Mouse (Mus musculus) liver, embryonic 14.5 days (tissue): ENCODE measurements around the gene G430095P16Rik. TPM values are rescaled to one million over a fixed set of nuclear protein-coding genes. Genes with fewer than 3 reads are reported as not detected.

Experiments
- ATAC-seq: fragments of 200-750 bp; cut with Nextera tagmentation; 2 replicates; pipeline ENCODE4 v1.8.0; 2017; ENCODE audit warnings: moderate number of reproducible peaks, mild to moderate bottlenecking, moderate library complexity; ENCODE audit not compliant: insufficient read depth
- DNase-seq, 3 experiments: peaks; one replicate each; pipeline ENCODE4 v3.0.0-alpha.2; 2012 to 2013; ENCODE audit warnings: low read depth in 3 of 3, low spot score in 3 of 3
- H3K27ac ChIP-seq: fragments of 300-500 bp; sonication (generic); 2 replicates; pipeline ENCODE4 v1.5.1; 2014; ENCODE audit warnings: moderate library complexity, mild to moderate bottlenecking, control low read depth, inconsistent platforms
- H3K27me3 ChIP-seq: fragments of 300-500 bp; sonication (generic); 2 replicates; pipeline ENCODE4 v1.6.1; 2014; ENCODE audit warnings: mild to moderate bottlenecking, low read length, moderate library complexity; ENCODE audit not compliant: control insufficient read depth, insufficient read depth
- H3K36me3 ChIP-seq: fragments of 300-500 bp; sonication (generic); replicated peaks from 2 replicates; pipeline ENCODE4 v1.6.1; 2014; ENCODE audit warnings: low read depth; ENCODE audit not compliant: control insufficient read depth, insufficient read depth
- H3K4me1 ChIP-seq, 2 experiments: fragments of 200-500 bp in 1 of 2; fragments of 300-500 bp in 1 of 2; sonication (generic) in 1 of 2; replicated peaks; 2 replicates each; pipeline ENCODE4 v1.6.1; 2012 to 2014; ENCODE audit warnings: antibody characterized with exemption in 1 of 2, inconsistent platforms in 1 of 2, low read length in 1 of 2; ENCODE audit not compliant: control insufficient read depth in 2 of 2, insufficient read depth in 2 of 2
- H3K4me2 ChIP-seq: fragments of 300-500 bp; sonication (generic); 2 replicates; pipeline ENCODE4 v1.6.1; 2014; ENCODE audit warnings: low read depth, mild to moderate bottlenecking, control low read depth, moderate library complexity
- H3K4me3 ChIP-seq, 2 experiments: fragments of 200-500 bp in 1 of 2; fragments of 300-500 bp in 1 of 2; sonication (generic) in 1 of 2; 2 replicates each; pipeline ENCODE4 v1.5.1; 2012 to 2014; ENCODE audit warnings: low read depth in 2 of 2, low read length in 2 of 2, mild to moderate bottlenecking in 2 of 2, control low read depth in 1 of 2, inconsistent platforms in 1 of 2, moderate library complexity in 1 of 2; ENCODE audit not compliant: insufficient read depth in 1 of 2
- H3K9ac ChIP-seq: fragments of 300-500 bp; sonication (generic); replicated peaks from 2 replicates; pipeline ENCODE4 v1.6.1; 2014; ENCODE audit warnings: mild to moderate bottlenecking, control low read depth, moderate library complexity
- H3K9me3 ChIP-seq: fragments of 300-500 bp; sonication (generic); 2 replicates; pipeline ENCODE4 v1.6.1; 2016; ENCODE audit warnings: low read length, mixed read lengths; ENCODE audit not compliant: control insufficient read depth
- CTCF ChIP-seq: IDR thresholded peaks from 2 replicates; pipeline ENCODE4 v1.5.1; 2016; ENCODE audit warnings: antibody characterized with exemption, low read depth, control low read depth
- EP300 ChIP-seq: IDR thresholded peaks from 2 replicates; pipeline ENCODE4 v1.6.1; 2016; ENCODE audit warnings: antibody characterized with exemption, low read depth
- WGBS: fragments of 180-500 bp; shearing (Covaris S2); extraction: QIAGEN DNeasy Blood & Tissue Kit; methylation state at CpG from one replicate; pipeline ENCODE4 v1.1.7; 2014; ENCODE audit not compliant: insufficient replicate concordance; 5-methylcytosine and 5-hydroxymethylcytosine counted together
- polyA plus RNA-seq, 2 experiments: library from polyadenylated mRNA; depleted of rRNA in 1 of 2; stranded (reverse) in 1 of 2; unstranded in 1 of 2; fragments of >200 nt; fragmentation: Nextera tagmentation in 1 of 2; extraction: Ambion mirVana in 1 of 2; gene quantifications; 2 replicates each; pipeline versions ENCODE4 v1.2.1 to v1.2.3; 2012 to 2014

The G430095P16Rik gene
- polyA plus RNA-seq, 2 experiments, result 10.3 to 11.9 TPM

DNA sequence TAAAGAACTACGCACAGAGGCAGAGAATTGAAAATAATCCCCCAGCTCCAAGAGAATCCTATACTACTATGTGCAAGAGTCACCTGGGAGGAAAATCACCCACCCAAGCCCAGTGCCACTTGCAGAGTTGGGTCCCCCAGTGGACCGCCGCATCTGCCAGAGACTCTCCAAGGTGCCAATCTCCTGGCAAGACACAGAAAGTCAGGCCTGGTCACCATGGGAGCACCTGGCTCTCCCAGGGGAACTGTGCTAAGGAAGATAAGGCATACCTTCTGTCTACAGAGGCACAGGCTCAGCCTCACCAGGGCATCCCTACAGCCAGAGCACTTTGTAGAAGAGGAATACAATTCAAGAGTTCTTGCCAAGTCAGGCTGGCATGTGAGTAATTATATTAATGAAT is 35.5 kb downstream of the G430095P16Rik start:
- ATAC-seq (no peak), DNase-seq (no peak)
- Histone ChIP-seq H3K9me3 (no peaks in the 10 kb centered on the region), H3K9ac (no peak overlapping the region), H3K4me1 (0 out of 4 replicates have a peak, but pooled peaks cover 0 to 2% of the 10 kb centered on the region in 2 experiments), H3K27me3 (no peaks in the 10 kb centered on the region; the same call in 1 of the 2 replicates), H3K4me2 (no peak overlapping the region), H3K27ac (no peak overlapping the region), H3K4me3 (no peak overlapping the region), H3K36me3 (no peaks in the 10 kb centered on the region)
- no peak for TF ChIP-seq CTCF
- no peak for TF ChIP-seq EP300
- 86% methylated on average over 3 of the region's 3 CpGs for WGBS

DNA sequence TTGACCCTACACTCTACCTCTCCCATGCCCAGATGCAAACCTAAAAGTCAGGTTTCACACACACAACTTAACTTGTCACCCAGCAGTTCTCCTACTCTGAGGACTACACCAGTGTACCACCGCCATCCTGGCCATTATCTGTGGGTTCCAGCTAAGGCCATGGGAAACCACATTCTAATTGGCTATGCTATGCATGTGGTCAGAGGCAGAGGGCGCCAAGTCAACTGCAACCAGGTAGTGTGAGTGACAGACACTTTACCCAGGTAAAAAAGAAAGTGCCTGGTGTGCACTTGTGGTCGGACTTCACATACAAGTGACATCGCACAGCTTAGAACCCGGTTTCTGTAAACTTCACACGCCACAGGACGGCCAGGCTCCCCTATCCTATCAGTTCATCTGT is 36.3 kb downstream of the G430095P16Rik start:
- DNase-seq, result no peak
- TF ChIP-seq CTCF (peak; percentile 70), EP300 (no peak)
- no peak for ATAC-seq
- H3K4me2 ChIP-seq, result no peak overlapping the region
- no peak overlapping the region for H3K27ac ChIP-seq
- H3K9me3 ChIP-seq, result no peaks in the 10 kb centered on the region
- H3K27me3 ChIP-seq, result peaks cover 6% of the 10 kb centered on the region
- H3K4me3 ChIP-seq, result no peak overlapping the region
- WGBS, result 46% methylated on average over 7 of the region's 7 CpGs
- no peak overlapping the region for H3K9ac ChIP-seq
- no peaks in the 10 kb centered on the region for H3K36me3 ChIP-seq
- 0 out of 4 replicates have a peak, but pooled peaks cover 0 to 2% of the 10 kb centered on the region in 2 experiments for H3K4me1 ChIP-seq

DNA sequence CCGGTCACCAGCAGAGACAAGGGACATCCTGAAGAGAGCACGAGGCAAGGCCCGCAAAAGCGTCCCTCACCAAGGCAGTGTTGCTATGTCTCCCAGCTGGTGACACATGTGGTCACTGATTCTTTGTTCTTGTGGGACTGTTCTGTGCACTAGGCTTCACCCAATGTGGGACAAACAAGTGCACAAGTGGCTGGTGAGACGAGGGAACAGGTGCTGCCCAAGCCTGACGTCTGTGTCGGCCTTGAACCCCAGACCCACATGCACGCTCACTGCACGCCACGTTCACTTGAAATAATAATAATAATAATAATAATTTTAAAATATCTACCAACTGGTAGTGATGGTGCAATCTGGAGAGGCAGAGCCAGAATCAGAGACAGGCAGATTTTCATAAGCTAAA is 36.9 kb downstream of the G430095P16Rik start:
- no peak for TF ChIP-seq CTCF
- H3K4me3 ChIP-seq, result no peak overlapping the region

DNA sequence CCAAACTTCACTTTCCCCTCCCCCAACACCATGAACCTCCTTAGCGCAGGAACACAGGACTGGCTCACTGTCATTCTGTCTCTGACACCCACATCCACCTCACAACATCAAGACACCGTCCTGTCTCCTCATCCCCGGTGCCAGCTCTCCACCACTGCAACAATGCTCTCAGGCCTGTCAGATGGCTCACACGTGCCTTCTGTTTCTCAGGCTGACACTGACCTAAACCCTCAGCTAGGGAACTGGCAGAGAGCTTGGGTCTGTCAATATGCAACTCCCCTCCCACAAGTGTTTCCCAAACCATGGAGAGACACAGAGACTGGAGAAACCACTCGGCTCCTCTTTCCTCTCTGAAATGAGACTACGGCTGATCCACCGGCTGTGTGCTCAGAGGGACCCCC is 37.6 kb downstream of the G430095P16Rik start:
- 65% methylated on average over 7 of the region's 7 CpGs for WGBS
- Histone ChIP-seq H3K4me1 (0 out of 4 replicates have a peak, but pooled peaks cover 0 to 2% of the 10 kb centered on the region in 2 experiments), H3K9ac (no peak overlapping the region), H3K9me3 (no peaks in the 10 kb centered on the region), H3K4me3 (no peak overlapping the region), H3K27ac (no peak overlapping the region), H3K4me2 (no peak overlapping the region), H3K27me3 (peaks cover 6% of the 10 kb centered on the region), H3K36me3 (no peaks in the 10 kb centered on the region)
- DNase-seq (no peak), ATAC-seq (no peak)
- no peak for TF ChIP-seq EP300
- no peak for TF ChIP-seq CTCF

More for the DNA sequence above, 36.9 kb downstream of the G430095P16Rik start:
- Histone ChIP-seq H3K27me3 (peaks cover 6% of the 10 kb centered on the region), H3K9me3 (no peaks in the 10 kb centered on the region), H3K27ac (no peak overlapping the region), H3K4me1 (0 out of 4 replicates have a peak, but pooled peaks cover 0 to 2% of the 10 kb centered on the region in 2 experiments), H3K4me2 (no peak overlapping the region), H3K9ac (no peak overlapping the region), H3K36me3 (no peaks in the 10 kb centered on the region)
- no peak for ATAC-seq
- no peak for DNase-seq
- 79% methylated on average over 10 of the region's 10 CpGs for WGBS

DNA sequence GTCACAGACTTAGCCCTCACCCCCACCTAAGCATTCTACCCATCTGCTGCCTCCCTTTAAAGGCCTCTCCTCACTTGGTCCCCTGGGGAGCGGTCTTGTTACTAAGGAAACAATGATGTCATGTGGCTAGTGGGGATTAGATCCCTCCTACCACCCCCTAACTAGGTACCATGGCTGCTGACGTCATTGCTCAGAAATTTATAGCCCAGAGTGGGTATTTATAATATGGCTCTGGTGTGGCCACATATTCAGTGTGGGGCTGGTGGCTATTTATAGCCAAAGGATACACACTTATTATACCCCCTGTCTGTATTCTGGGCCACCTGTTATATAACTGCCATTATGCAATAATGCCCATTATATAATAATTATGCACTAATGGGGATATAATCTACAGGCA is 38.1 kb downstream of the G430095P16Rik start:
- no peak for DNase-seq
- 0 out of 4 replicates have a peak, but pooled peaks cover 0 to 2% of the 10 kb centered on the region in 2 experiments for H3K4me1 ChIP-seq
- TF ChIP-seq CTCF (no peak), EP300 (no peak)
- H3K4me2 ChIP-seq, result no peak overlapping the region
- no peak for ATAC-seq
- H3K9me3 ChIP-seq, result no peaks in the 10 kb centered on the region
- no peak overlapping the region for H3K4me3 ChIP-seq
- H3K36me3 ChIP-seq, result no peaks in the 10 kb centered on the region
- H3K9ac ChIP-seq, result no peak overlapping the region
- H3K27ac ChIP-seq, result no peak overlapping the region
- H3K27me3 ChIP-seq, result peaks cover 6% of the 10 kb centered on the region
- 62% methylated on average over 2 of the region's 2 CpGs for WGBS
